Mouse (Mus musculus) spleen, adult 2 months (tissue): ENCODE results near the gene Sag.

ENCODE experiments used
- CTCF ChIP-seq: fragments of 200-500 bp; IDR thresholded peaks from 2 replicates; pipeline ENCODE4 v1.5.1; 2011; ENCODE audit warnings: mild to moderate bottlenecking, inconsistent platforms; ENCODE audit not compliant: insufficient read depth, insufficient read length, insufficient replicate concordance; ENCODE audit errors: extremely low read depth
- POLR2A ChIP-seq: fragments of 200-500 bp; IDR thresholded peaks from 2 replicates; pipeline ENCODE4 v1.6.1; 2011; ENCODE audit warnings: low read depth, low read length, inconsistent platforms

DNA sequence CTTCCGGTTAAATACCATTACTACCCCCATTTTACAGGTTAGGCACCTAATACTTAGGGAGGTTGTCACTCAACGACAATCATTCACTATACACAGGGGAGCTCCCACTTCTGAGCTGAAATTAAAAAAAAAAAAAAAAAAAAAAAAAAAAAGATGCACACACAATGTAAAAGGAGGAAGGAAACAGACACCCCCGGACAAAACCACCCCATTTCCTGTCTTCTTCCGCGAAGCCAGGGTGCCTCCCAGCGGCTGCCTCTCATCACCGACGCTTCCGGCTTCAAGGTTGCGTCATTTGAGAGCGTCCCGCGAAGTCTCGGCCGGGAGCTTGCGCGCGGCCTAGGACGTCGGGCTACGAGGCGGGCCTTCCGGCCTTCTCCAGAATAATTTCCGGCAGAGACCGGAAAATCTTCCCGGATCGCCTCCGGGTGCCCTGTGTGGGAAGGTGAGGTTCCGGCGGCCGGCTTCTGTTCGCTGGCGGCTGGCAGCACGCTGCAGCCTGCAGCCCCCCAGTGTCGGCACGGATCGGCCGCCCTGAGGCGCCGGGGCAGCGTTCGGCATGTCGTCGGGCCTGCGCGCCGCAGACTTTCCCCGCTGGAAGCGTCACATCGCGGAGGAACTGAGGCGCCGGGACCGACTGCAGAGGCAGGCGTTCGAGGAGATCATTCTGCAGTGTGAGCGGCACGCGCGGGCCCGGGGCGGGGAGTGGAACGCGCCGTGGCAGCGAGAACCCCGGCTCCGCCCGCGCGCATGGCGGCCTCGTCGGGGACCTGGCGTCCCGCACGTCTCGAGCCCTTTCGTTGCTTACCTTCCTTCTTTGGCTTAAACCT lies 47.6 kb upstream of the Sag start, which contains the start of gene Atg16l1:
- TF ChIP-seq CTCF (peak; percentile 61; the same call in 1 of the 2 replicates), POLR2A (peak; percentile 37; the same call in 1 of the 2 replicates)
